Mouse (Mus musculus): ENCODE results near the gene Ankub1.

The Ankub1 gene

DNA sequence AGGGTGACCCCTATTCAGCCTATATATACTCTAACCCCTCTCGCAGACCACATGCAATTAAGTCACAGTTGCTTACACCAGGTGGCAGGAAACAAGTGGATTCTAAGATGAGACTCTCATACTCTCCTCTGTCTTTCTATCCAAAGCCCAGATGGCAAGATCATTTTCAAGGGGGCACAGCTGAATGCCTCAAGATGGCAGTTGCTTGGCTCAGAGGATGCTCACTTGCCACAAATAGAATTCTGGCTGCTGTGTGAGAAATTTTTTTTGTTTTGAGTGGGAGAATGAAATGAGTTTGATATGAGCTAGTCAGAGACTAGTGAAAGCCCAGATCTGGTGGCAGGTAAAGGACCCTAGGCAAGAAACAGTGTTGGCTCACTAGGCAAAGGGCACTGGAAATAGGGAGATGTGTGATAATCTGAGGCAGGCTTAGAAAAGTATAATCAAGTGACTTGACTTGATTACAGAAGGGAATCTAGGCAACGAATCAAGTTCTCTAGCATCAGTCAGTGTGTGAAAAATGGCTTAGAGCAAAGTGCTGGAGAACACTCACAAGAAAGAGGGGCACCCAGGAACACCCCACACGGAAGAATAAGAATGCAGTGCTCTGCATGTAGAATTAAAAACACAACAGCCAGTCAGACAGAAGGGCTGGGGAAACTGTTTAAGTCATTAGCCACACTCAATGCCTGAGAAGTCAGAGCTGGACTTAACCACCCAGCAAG is 57.7 kb downstream of the Ankub1 start:
- no peak for DNase-seq

DNA sequence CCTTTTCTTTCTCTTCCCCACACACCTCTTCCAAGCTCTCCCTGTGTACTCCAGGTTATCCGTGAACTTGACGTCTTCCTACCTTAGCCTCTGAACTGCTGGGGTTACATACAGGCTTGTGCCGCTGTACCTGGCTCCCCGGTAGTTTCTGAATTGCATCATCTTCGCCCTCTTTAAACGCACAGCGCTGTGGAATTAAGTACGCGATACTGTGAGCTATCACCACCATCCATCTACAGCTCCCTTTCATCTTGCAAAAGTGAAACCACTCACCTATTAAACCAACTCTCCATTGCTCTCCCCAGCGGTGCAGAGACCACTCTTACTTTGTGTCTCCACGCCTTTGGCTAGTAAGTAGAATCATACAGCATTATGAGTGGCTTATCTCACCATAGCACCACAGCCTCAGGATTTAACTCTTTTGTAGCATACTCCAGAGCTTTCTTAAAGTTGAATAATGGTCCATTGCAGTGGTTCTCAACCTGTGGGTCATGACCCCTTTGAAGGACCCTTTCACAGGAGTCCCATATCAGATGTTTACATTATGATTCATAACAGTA is 65.6 kb downstream of the Ankub1 start:
- no peak for DNase-seq

DNA sequence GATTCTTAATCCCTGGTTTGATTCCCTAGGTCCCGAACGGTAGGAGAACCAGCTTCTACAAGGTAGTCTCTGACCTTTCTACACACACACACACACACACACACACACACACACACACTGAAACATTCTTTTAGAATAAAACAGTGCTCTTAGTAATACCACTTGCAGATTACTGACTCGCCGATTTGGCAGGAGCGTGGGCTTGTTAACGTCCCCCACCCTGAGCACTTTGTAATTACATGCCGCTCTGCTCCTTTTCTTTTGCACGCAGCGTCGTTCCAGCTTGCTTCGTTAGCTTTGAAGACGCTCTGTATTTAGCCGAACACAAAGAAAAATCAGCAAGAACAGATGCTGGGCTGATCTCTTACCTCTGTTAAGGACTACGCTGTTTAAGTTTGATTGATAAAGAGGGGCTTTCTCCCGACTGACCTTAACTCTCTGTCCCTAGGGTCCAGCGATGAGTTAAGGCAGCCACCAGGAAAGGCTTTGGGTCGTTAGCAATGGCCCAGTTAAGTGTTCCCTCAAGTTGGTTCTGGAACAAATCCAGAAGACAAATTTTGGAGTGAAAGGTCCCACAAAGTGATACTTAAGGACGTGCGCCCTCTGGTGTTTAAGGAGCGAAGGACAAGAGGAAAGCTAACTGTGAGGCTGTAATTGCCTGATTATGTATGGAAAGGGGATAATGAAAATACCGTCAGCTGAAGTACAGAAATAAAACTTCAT is 67.2 kb downstream of the Ankub1 start:
- DNase-seq, result peak; percentile 12

DNA sequence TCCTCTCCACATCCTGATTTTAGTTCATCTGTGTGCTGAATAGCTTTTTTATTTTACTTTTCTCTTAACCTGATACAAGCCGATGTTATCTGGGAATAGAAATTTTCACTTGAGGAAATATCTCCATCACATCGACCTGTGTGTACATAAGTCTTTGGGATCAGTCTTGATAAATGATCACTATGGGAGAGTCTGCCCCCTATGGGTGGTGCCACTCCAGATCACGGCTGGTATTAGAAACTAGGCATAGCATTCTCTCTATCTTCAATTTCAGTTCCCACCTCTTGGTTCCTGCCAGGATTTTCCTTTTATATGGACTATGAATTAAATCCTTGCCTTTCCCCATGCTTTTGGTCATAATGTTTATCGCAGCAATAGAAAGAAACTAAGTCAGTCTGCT is 72.9 kb downstream of the Ankub1 start:
- DNase-seq, result no peak

DNA sequence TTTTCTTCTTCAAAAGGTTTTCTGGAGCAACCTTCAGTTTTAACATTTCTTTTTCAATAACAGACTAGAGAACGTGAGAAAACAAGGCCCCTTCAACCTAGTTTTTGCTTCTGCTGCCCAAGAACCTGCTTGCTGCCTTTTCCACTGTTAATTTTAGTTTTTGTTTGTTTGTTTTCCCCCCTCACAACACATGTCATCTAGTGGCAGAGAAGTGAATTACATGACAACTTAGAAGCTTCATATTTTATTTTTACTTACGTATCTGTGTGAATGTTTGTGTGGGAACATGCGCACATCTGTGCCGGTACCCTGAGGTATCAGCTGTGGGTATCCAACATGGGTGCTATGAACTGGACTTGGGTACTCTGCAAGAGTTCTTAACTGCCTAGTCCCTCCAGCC is 76.9 kb downstream of the Ankub1 start:
- no peak for DNase-seq

DNA sequence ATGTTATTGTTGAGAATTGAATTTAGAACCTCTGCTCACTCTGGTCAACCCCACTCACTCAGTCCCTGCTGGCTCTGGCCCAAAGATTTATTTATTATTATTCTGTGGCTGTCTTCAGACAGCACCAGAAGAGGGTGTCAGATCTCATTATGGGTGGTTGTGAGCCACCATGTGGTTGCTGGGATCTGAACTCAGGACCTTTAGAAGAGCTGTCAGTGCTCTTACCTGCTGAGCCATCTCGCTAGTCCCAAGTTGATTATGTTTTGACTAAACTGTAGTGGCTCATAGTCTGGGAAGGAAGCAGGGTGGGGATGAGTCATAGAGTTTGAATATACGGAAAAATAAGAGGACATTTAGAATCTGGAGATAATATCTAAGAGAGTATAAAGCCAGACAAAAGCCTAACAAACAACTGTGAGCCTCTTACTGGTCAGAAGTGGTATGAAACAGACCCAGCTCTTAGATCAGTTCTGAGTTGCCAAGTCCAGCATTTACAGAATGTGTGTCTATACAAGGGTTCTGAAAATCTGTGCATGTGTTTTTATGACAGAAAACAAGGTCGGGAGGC is 80.1 kb downstream of the Ankub1 start:
- DNase-seq, result no peak

DNA sequence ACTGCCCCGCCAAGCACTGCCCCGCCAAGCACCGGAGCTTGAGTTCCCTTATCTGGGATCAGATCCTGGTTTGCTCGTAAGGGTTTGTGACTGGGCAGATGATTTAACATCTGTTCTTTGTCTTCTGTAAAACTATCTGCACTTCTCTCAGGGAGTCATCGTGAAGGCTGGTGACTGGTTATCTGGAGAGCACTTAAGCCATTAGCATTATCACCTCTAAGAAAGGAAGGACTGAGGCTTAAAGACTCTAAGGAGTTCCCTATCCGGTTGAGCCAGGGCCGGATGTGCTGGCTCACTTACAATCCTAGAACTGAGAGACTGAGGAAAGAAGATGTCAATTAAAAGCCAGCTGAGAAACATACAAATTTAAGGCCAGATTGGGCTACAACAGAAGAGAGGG is 80.8 kb downstream of the Ankub1 start:
- no peak for DNase-seq
